Mouse (Mus musculus) MEL (cell line): Measurements from ENCODE around the gene Arf4. TPM values are rescaled to one million over a fixed set of nuclear protein-coding genes. Genes with fewer than 3 reads are reported as not detected.

Experiments
- DNase-seq: peaks from one replicate; pipeline ENCODE4 v3.0.0; 2011; ENCODE audit warnings: low read depth, low spot score
- H3K27ac ChIP-seq: 2 replicates; pipeline ENCODE4 v1.5.1; 2012; ENCODE audit warnings: low read depth, mild to moderate bottlenecking, control low read depth, low read length, moderate library complexity; ENCODE audit not compliant: control insufficient read depth
- H3K27me3 ChIP-seq, 2 experiments: fragments of 150-350 bp in 1 of 2; sonication (generic) in 1 of 2; 2 replicates each; pipeline ENCODE4 v1.6.1; 2012; ENCODE audit warnings: low read length in 2 of 2, mild to moderate bottlenecking in 2 of 2, improper control_type of control experiment in 1 of 2, moderate library complexity in 1 of 2; ENCODE audit not compliant: insufficient read depth in 2 of 2, control insufficient read depth in 1 of 2
- H3K36me3 ChIP-seq, 2 experiments: 2 replicates each; pipeline ENCODE4 v1.6.1; 2012 to 2014; ENCODE audit warnings: low read length in 2 of 2, improper control_type of control experiment in 1 of 2, inconsistent platforms in 1 of 2, mild to moderate bottlenecking in 1 of 2; ENCODE audit not compliant: insufficient read depth in 2 of 2, control insufficient read depth in 1 of 2
- H3K4me1 ChIP-seq, 2 experiments: fragments of 150-350 bp in 1 of 2; sonication (generic) in 1 of 2; 2 replicates each; pipeline ENCODE4 v1.6.1; 2012; ENCODE audit warnings: low read length in 2 of 2, improper control_type of control experiment in 1 of 2, mild to moderate bottlenecking in 1 of 2; ENCODE audit not compliant: insufficient read depth in 2 of 2, control insufficient read depth in 1 of 2
- H3K4me3 ChIP-seq, 2 experiments: fragments of 150-350 bp in 1 of 2; sonication (generic) in 1 of 2; 2 replicates each; pipeline ENCODE4 v1.5.1; 2012; ENCODE audit warnings: low read depth in 2 of 2, low read length in 2 of 2, mild to moderate bottlenecking in 2 of 2, moderate library complexity in 2 of 2, control low read depth in 1 of 2, improper control_type of control experiment in 1 of 2; ENCODE audit not compliant: control insufficient read depth in 1 of 2, insufficient read depth in 1 of 2
- H3K79me2 ChIP-seq: 2 replicates; pipeline ENCODE4 v1.6.1; 2012; ENCODE audit warnings: mild to moderate bottlenecking, low read length, moderate library complexity; ENCODE audit not compliant: control insufficient read depth, poor library complexity, insufficient read depth
- H3K9ac ChIP-seq: 2 replicates; pipeline ENCODE4 v1.6.1; 2012; ENCODE audit warnings: low read depth, mild to moderate bottlenecking, control low read depth, low read length, moderate library complexity; ENCODE audit not compliant: control insufficient read depth, poor library complexity, severe bottlenecking
- H3K9me3 ChIP-seq: fragments of 150-350 bp; sonication (generic); replicated peaks from 2 replicates; pipeline ENCODE4 v1.6.1; 2012; ENCODE audit warnings: mild to moderate bottlenecking, low read length, improper control_type of control experiment, moderate library complexity; ENCODE audit not compliant: insufficient read depth
- CHD1 ChIP-seq: IDR thresholded peaks from 2 replicates; pipeline ENCODE4 v1.6.1; 2012; ENCODE audit warnings: low read depth, mild to moderate bottlenecking, inconsistent platforms, low read length, improper control_type of control experiment
- EP300 ChIP-seq, 2 experiments: IDR thresholded peaks; 2 replicates each; pipeline ENCODE4 v1.6.1; 2011; ENCODE audit warnings: improper control_type of control experiment in 2 of 2, low read length in 2 of 2, low read depth in 1 of 2, mild to moderate bottlenecking in 1 of 2
- ETS1 ChIP-seq: IDR thresholded peaks from 2 replicates; pipeline ENCODE4 v1.6.1; 2012; ENCODE audit warnings: low read depth, mild to moderate bottlenecking, inconsistent platforms, low read length, improper control_type of control experiment, moderate library complexity
- MAX ChIP-seq: IDR thresholded peaks from 2 replicates; pipeline ENCODE4 v1.6.1; 2011; ENCODE audit warnings: low read length, improper control_type of control experiment
- MAZ ChIP-seq: IDR thresholded peaks from 2 replicates; pipeline ENCODE4 v1.6.1; 2012; ENCODE audit warnings: low read depth, mild to moderate bottlenecking, inconsistent platforms, low read length, improper control_type of control experiment
- MEF2A ChIP-seq: IDR thresholded peaks from 2 replicates; pipeline ENCODE4 v1.6.1; 2014; ENCODE audit warnings: low read depth, mild to moderate bottlenecking, inconsistent platforms, low read length, improper control_type of control experiment; ENCODE audit not compliant: poor library complexity, insufficient replicate concordance, severe bottlenecking; ENCODE audit errors: extremely low read depth
- MXI1 ChIP-seq: IDR thresholded peaks from 2 replicates; pipeline ENCODE4 v1.6.1; 2011; ENCODE audit warnings: mild to moderate bottlenecking, low read depth, low read length, improper control_type of control experiment
- MYB ChIP-seq: IDR thresholded peaks from 2 replicates; pipeline ENCODE4 v1.6.1; 2011; ENCODE audit warnings: mild to moderate bottlenecking, low read depth, low read length, improper control_type of control experiment
- SIN3A ChIP-seq: IDR thresholded peaks from 2 replicates; pipeline ENCODE4 v1.6.1; 2012; ENCODE audit warnings: low read length, improper control_type of control experiment, inconsistent platforms
- TAL1 ChIP-seq: IDR thresholded peaks from 2 replicates; pipeline ENCODE4 v1.6.1; 2012; ENCODE audit warnings: mild to moderate bottlenecking, inconsistent platforms, low read length, moderate library complexity, mixed read lengths
- UBTF ChIP-seq: IDR thresholded peaks from 2 replicates; pipeline ENCODE4 v1.6.1; 2012; ENCODE audit warnings: low read depth, mild to moderate bottlenecking, inconsistent platforms, low read length, improper control_type of control experiment, moderate library complexity, borderline replicate concordance; ENCODE audit not compliant: insufficient read depth
- USF2 ChIP-seq, 2 experiments: IDR thresholded peaks; 2 replicates each; pipeline ENCODE4 v1.6.1; 2011 to 2012; ENCODE audit warnings: improper control_type of control experiment in 2 of 2, low read length in 2 of 2, borderline replicate concordance in 1 of 2, inconsistent platforms in 1 of 2, low read depth in 1 of 2, mild to moderate bottlenecking in 1 of 2; ENCODE audit not compliant: insufficient read depth in 1 of 2
- ZNF384 ChIP-seq: IDR thresholded peaks from 2 replicates; pipeline ENCODE4 v1.6.1; 2012; ENCODE audit warnings: low read depth, mild to moderate bottlenecking, inconsistent platforms, low read length, improper control_type of control experiment
- polyA plus RNA-seq, 2 experiments: library from polyadenylated mRNA; stranded (reverse) in 1 of 2; unstranded in 1 of 2; fragments of >175 nt in 1 of 2; fragments of >200 nt in 1 of 2; gene quantifications; 2 replicates each; pipeline versions ENCODE4 v1.2.1 to v1.2.4; 2012; ENCODE audit warnings: low replicate concordance in 2 of 2, low read depth in 1 of 2; ENCODE audit not compliant: insufficient read length in 2 of 2, insufficient read depth in 1 of 2, missing spikeins in 1 of 2
- total RNA-seq: library from RNA; depleted of rRNA; stranded (reverse); fragments of 300-350 nt; gene quantifications from 2 replicates; pipeline ENCODE4 v1.2.3, GENCODE M21; 2012

The Arf4 gene
- total and polyA plus RNA-seq, 3 experiments = 50.9 to 87.6 TPM; not detected in 1

DNA sequence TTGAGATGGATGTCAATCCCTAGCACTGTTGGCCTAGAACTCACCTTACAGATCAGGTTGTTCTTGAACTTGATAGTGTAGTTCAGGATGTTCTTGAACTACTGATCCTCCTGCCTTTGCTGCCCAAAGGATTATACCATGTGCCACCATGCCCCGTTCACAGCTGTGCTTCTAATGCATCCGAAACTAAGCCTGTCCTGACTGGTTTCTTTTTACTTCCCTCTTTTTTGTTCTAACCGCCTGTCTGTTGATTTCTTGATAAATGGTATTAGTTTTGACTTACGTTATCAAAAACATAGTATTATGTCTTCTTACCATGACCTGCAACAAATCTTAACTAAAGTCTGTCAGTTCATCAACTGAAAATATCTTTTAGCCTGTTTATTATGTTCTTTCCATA lies 27.2 kb upstream of the Arf4 start (continued):
- TF ChIP-seq USF2 (IDR thresholded peaks at IDR 0.05; ENCODE audit: borderline replicate concordance in 1 of 2, insufficient read depth in 1 of 2, low read depth in 1 of 2, low read length in 2 of 2) = no peak

DNA sequence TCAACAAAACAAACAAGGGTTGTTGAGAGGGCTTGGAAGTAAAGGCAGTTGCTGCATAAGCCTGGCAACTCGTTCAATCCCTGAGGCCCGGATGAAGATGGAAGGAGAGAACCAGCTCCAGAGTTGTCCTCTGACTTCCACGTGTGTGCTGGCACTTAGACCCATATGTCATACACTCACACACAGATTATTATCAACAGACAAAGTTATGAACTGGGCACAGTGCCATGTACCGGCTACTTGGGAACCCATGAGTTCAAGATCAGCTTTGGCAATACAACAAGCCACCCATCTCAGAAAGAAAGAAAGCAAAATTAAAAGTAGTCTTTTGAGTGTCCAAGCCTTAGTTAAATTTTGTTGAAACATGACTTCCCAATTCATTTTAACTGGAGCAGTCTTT lies 12.6 kb upstream of the Arf4 start:
- Histone ChIP-seq H3K27ac (no peak overlapping the region), H3K9ac (no peak overlapping the region), H3K79me2 (no peaks in the 10 kb centered on the region), H3K9me3 (no peaks in the 10 kb centered on the region)
- peak; percentile 49 for DNase-seq
- TF ChIP-seq MAX (0 out of 2 replicates have a peak, but pooled peaks have one; percentile 23), TAL1 (no peak), SIN3A (peak; percentile 36; the same call in 1 of the 2 replicates), UBTF (no peak), CHD1 (no peak), MYB (no peak), MAZ (no peak), ETS1 (peak; percentile 44; the same call in 1 of the 2 replicates), MXI1 (peak; percentile 78; the same call in 1 of the 2 replicates)
- TF ChIP-seq, all 39 proteins: peak for 4
- Histone ChIP-seq H3K27me3 (no peaks in the 10 kb centered on the region), H3K36me3 (peaks cover 16 to 21% of the 10 kb centered on the region in 2 experiments), H3K4me1 (peaks cover 8 to 14% of the 10 kb centered on the region in 2 experiments), H3K4me3 (no peak overlapping the region)

DNA sequence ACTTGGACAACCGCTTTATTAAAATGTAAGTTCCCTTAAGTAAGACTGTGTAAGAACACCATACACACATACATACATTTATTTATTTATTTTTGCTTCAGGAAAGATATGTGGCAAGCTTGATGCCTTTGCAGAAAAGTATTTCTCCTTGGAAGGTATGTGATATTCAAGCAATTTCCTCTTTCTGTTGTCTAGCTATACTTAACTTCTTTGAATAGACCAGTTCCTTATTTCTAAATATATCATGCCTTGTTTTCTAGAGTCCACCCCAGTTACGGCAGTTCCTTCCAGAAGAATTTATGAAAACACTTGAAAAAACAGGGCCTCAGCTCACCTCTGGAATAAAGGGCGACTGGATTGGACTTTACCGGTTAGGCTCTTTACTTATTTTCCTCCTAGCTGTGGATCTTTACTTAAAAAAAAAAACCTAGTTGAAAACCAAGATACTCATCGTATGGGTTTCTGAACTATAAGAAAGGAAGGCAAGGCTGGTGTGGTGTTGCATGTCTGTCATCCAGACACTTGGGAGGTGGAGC lies 11.2 kb upstream of the Arf4 start:
- no peaks in the 10 kb centered on the region for H3K27me3 ChIP-seq
- H3K36me3 ChIP-seq = peaks cover 17 to 21% of the 10 kb centered on the region in 2 experiments
- H3K9ac ChIP-seq = no peak overlapping the region
- peak; percentile 62 for DNase-seq
- no peaks in the 10 kb centered on the region for H3K79me2 ChIP-seq
- H3K4me3 ChIP-seq = no peak overlapping the region
- no peaks in the 10 kb centered on the region for H3K9me3 ChIP-seq
- peaks cover 8 to 14% of the 10 kb centered on the region in 2 experiments for H3K4me1 ChIP-seq
- peak overlapping the region; percentile 40; the same call in 1 of the 2 replicates for H3K27ac ChIP-seq
- TF ChIP-seq SIN3A = peak; percentile 26; the same call in 1 of the 2 replicates
- TF ChIP-seq ETS1 = peak; percentile 37; the same call in 1 of the 2 replicates
- no peak for TF ChIP-seq MAZ
- TF ChIP-seq MEF2A = peak; percentile 75; the same call in 1 of the 2 replicates
- TF ChIP-seq EP300 (IDR thresholded peaks at IDR 0.05; ENCODE audit: low read depth in 1 of 2, low read length in 2 of 2) = peak; percentile 8 to 54; a peak in 1 of 4 replicates
- no peak for TF ChIP-seq ZNF384
